Mouse (Mus musculus) embryonic facial prominence, embryonic 11.5 days (tissue): Measurements from ENCODE around the gene Gm28308. TPM values are rescaled to one million over a fixed set of nuclear protein-coding genes. Genes with fewer than 3 reads are reported as not detected.

Experiments
- ATAC-seq: fragments of 200-750 bp; cut with Nextera tagmentation; replicated peaks from 2 replicates; pipeline ENCODE4 v1.8.0; 2017; ENCODE audit warnings: low read depth; ENCODE audit not compliant: insufficient number of reproducible peaks, low FRiP score, low TSS enrichment
- DNase-seq: peaks from one replicate; pipeline ENCODE4 v3.0.0-alpha.2; 2015; ENCODE audit warnings: low spot score
- H3K27ac ChIP-seq: fragments of 300-500 bp; sonication (generic); replicated peaks from 2 replicates; pipeline ENCODE4 v1.5.1; 2014; ENCODE audit warnings: mild to moderate bottlenecking, low read depth, low read length, control low read depth
- H3K27me3 ChIP-seq: fragments of 300-500 bp; sonication (generic); 2 replicates; pipeline ENCODE4 v1.6.1; 2014; ENCODE audit warnings: mild to moderate bottlenecking, low read length, moderate library complexity, mixed read lengths; ENCODE audit not compliant: control insufficient read depth, insufficient read depth
- H3K36me3 ChIP-seq: fragments of 300-500 bp; sonication (generic); replicated peaks from 2 replicates; pipeline ENCODE4 v1.6.1; 2014; ENCODE audit warnings: low read depth, mild to moderate bottlenecking, low read length, moderate library complexity, mixed read lengths; ENCODE audit not compliant: control insufficient read depth, insufficient read depth
- H3K4me1 ChIP-seq: fragments of 300-500 bp; sonication (generic); 2 replicates; pipeline ENCODE4 v1.6.1; 2014; ENCODE audit warnings: low read length, mixed read lengths; ENCODE audit not compliant: control insufficient read depth, insufficient read depth
- H3K4me2 ChIP-seq: fragments of 300-500 bp; sonication (generic); 2 replicates; pipeline ENCODE4 v1.6.1; 2014; ENCODE audit warnings: low read depth, mild to moderate bottlenecking, control low read depth, low read length, moderate library complexity
- H3K4me3 ChIP-seq: fragments of 300-500 bp; sonication (generic); 2 replicates; pipeline ENCODE4 v1.5.1; 2014; ENCODE audit warnings: low read depth, low read length, control low read depth
- H3K9ac ChIP-seq: fragments of 300-500 bp; sonication (generic); replicated peaks from 2 replicates; pipeline ENCODE4 v1.6.1; 2014; ENCODE audit warnings: mild to moderate bottlenecking, control low read depth, low read length
- H3K9me3 ChIP-seq: fragments of 300-500 bp; sonication (generic); replicated peaks from 2 replicates; pipeline ENCODE4 v1.6.1; 2016; ENCODE audit warnings: mild to moderate bottlenecking, low read length, inconsistent platforms, mixed read lengths; ENCODE audit not compliant: control insufficient read depth
- WGBS: fragments of 180-500 bp; shearing (Covaris S2); extraction: QIAGEN DNeasy Blood & Tissue Kit; methylation state at CpG from one replicate; pipeline ENCODE4 v1.1.7; 2014; 5-methylcytosine and 5-hydroxymethylcytosine counted together
- polyA plus RNA-seq: library from polyadenylated mRNA; unstranded; fragments of >200 nt; fragmentation: Nextera tagmentation; extraction: Ambion mirVana; gene quantifications from 2 replicates; pipeline ENCODE4 v1.2.1, GENCODE M21; 2014

Gene Gm28308
- polyA plus RNA-seq, 1 experiment from 2014 or later = 0.38 TPM

GRCm38 (mm10) chr6:52180726-52181125 is 32.4 kb downstream of the Gm28308 start:
- Histone ChIP-seq H3K9me3 (no peaks in the 10 kb centered on the region), H3K9ac (no peak overlapping the region), H3K27me3 (peaks cover 99% of the 10 kb centered on the region), H3K4me3 (no peak overlapping the region), H3K4me1 (peaks cover 1% of the 10 kb centered on the region), H3K27ac (no peak overlapping the region), H3K4me2 (no peak overlapping the region), H3K36me3 (no peaks in the 10 kb centered on the region)
- 9% methylated on average over 3 of the region's 3 CpGs for WGBS
- DNase-seq (no peak), ATAC-seq (no peak)

GRCm38 (mm10) chr6:52180213-52180710 is 32.9 kb downstream of the Gm28308 start:
- DNase-seq = no peak
- Histone ChIP-seq H3K36me3 (no peaks in the 10 kb centered on the region), H3K9ac (no peak overlapping the region), H3K4me1 (peaks cover 4% of the 10 kb centered on the region), H3K27me3 (peaks cover 98% of the 10 kb centered on the region), H3K27ac (no peak overlapping the region), H3K4me3 (0 out of 2 replicates have a peak overlapping the region, but pooled peaks have one; percentile 2), H3K4me2 (no peak overlapping the region), H3K9me3 (no peaks in the 10 kb centered on the region)
- no peak for ATAC-seq
- WGBS = 1% methylated on average over 11 of the region's 11 CpGs

- no peak for DNase-seq
- Histone ChIP-seq H3K4me1 (peaks cover 4% of the 10 kb centered on the region), H3K4me2 (no peak overlapping the region), H3K9ac (no peak overlapping the region), H3K9me3 (no peaks in the 10 kb centered on the region), H3K27me3 (peaks cover 98% of the 10 kb centered on the region), H3K4me3 (0 out of 2 replicates have a peak overlapping the region, but pooled peaks have one; percentile 2), H3K36me3 (no peaks in the 10 kb centered on the region), H3K27ac (no peak overlapping the region)
- no peak for ATAC-seq
- 2% methylated on average over 10 of the region's 10 CpGs for WGBS
Measured at GRCm38 (mm10) chr6:52179690-52180089, 33.4 kb downstream of the Gm28308 start.

GRCm38 (mm10) chr6:52178918-52179665 is 34.0 kb downstream of the Gm28308 start:
- Histone ChIP-seq H3K4me1 (peaks cover 4% of the 10 kb centered on the region), H3K9ac (0 out of 2 replicates have a peak overlapping the region, but pooled peaks have one; percentile 15), H3K4me2 (no peak overlapping the region), H3K27me3 (peaks cover 94% of the 10 kb centered on the region), H3K36me3 (no peaks in the 10 kb centered on the region), H3K4me3 (no peak overlapping the region), H3K27ac (no peak overlapping the region), H3K9me3 (no peaks in the 10 kb centered on the region)
- DNase-seq (no peak), ATAC-seq (no peak)
- 0% methylated on average over 4 of the region's 4 CpGs for WGBS

GRCm38 (mm10) chr6:52177806-52178205 is 35.3 kb downstream of the Gm28308 start:
- ATAC-seq (no peak), DNase-seq (no peak)
- Histone ChIP-seq H3K4me3 (no peak overlapping the region; the same call in 1 of the 2 replicates), H3K9ac (no peak overlapping the region), H3K9me3 (no peaks in the 10 kb centered on the region), H3K4me1 (peaks cover 4% of the 10 kb centered on the region), H3K27me3 (peaks cover 86% of the 10 kb centered on the region), H3K4me2 (no peak overlapping the region), H3K27ac (no peak overlapping the region), H3K36me3 (no peaks in the 10 kb centered on the region)
- 1% methylated on average over 9 of the region's 9 CpGs for WGBS

GRCm38 (mm10) chr6:52177061-52177735 is 35.9 kb downstream of the Gm28308 start, which contains the start of gene 5730596B20Rik:
Gene 5730596B20Rik (plus strand): TSS chr6:52177498.
- Histone ChIP-seq H3K27ac (peak within 1 kb of the TSS; percentile 13; the same call in 1 of the 2 replicates), H3K4me2 (peak within 1 kb of the TSS; percentile 10)
- no peak for ATAC-seq

GRCm38 (mm10) chr6:52176391-52176790 is 36.7 kb downstream of the Gm28308 start:
- H3K36me3 ChIP-seq = no peaks in the 10 kb centered on the region
- H3K9me3 ChIP-seq = no peaks in the 10 kb centered on the region
- H3K4me1 ChIP-seq = peaks cover 4% of the 10 kb centered on the region
- no peak for ATAC-seq
- peaks cover 86% of the 10 kb centered on the region for H3K27me3 ChIP-seq
- no peak overlapping the region for H3K4me3 ChIP-seq
- H3K4me2 ChIP-seq = no peak overlapping the region
- WGBS = 2% methylated on average over 6 of the region's 6 CpGs
- no peak for DNase-seq
- H3K27ac ChIP-seq = no peak overlapping the region
- no peak overlapping the region for H3K9ac ChIP-seq

More at GRCm38 (mm10) chr6:52177061-52177735, 35.9 kb downstream of the Gm28308 start, which contains the start of gene 5730596B20Rik:
- H3K27me3 ChIP-seq = peaks cover 86% of the 10 kb centered on the region
- H3K9ac ChIP-seq = 0 out of 2 replicates have a peak within 1 kb of the TSS, but pooled peaks have one; percentile 28
- under 1% methylated on average over 36 of the region's 36 CpGs for WGBS
- H3K36me3 ChIP-seq = no peaks in the 10 kb centered on the region
- peaks cover 4% of the 10 kb centered on the region for H3K4me1 ChIP-seq
- no peaks in the 10 kb centered on the region for H3K9me3 ChIP-seq
- no peak for DNase-seq
- peak within 1 kb of the TSS; percentile 15 for H3K4me3 ChIP-seq
